Mouse (Mus musculus) right cerebral cortex, postnatal 4 days (tissue): ENCODE measurements around the gene Gpr183.

ENCODE experiments used
- DNase-seq: peaks from one replicate; pipeline ENCODE4 v3.0.0-alpha.2; 2022

The Gpr183 gene

DNA sequence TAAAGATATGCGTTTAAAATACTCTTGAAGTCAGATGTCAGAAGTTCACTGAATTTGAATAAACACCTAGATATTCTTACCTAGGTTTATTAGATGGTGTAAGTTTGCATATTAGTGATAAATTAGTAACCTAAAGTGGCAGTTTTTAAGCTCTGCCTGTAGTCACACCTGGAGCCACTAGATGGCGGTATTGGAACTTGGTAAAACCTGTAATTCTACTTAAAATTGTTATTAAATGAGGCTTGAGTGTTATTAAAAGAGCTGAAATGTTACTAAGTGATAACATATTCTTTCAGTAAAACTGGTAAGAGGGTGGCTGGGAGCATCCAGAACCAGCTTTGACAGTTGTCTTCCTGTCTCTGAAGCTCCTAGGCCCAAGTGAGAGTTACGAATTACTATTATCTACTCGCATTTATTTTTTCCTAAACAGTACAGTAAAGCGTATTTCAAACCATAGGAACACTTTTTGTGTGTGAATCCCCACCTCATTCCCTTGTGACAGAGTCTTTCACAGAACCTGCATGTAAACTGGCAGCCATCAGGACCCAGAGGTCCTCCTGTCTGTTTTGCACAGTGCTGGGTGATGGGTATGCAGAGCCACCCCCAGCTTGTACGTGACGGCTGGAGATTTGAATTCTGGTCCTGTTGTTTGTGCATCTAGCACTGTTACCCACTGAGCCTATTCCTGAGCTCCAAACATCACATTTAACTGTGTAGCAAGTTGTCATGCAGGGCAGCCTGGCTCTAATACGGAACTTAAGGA is 36.4 kb downstream of the Gpr183 start:
- DNase-seq = peak; percentile 61

DNA sequence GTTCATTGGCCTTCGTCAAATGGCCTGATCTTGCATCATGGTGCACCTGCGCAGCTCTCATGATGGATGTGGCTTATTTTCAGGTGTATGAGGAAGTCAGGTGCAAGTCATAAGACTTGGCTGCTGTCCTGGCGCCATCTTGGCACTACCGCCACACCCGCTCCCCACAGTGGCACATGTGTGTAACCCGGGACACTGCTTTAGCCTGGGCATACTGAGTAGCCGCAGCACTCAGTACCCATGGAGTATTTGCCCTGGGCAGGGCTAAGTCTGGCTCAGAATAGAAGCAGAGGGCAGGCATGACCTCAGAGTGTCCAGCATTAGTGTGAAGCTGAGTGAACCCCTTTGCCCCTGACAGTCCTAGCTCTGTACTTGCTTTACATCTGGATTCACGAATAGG is 37.5 kb downstream of the Gpr183 start:
- no peak for DNase-seq

DNA sequence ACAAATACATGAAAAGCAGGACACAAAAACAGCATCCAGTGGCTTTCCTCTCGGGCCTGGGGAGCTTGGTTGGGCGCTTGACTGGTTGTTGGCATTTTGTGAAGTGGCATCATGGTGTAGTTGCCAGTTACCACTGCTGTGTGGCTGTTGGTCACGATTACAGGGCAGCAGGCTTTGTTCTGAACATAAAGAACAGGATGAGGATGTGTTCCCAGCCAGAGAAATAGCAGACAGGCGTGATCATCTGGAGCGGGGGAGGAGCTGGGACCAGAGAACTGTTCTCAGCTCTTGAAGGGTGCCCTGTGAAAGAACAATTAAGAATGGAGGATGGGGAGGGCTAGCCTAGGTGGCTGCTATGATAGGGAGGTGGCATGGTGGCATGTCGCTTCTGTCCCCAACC is 38.1 kb downstream of the Gpr183 start:
- DNase-seq = no peak

DNA sequence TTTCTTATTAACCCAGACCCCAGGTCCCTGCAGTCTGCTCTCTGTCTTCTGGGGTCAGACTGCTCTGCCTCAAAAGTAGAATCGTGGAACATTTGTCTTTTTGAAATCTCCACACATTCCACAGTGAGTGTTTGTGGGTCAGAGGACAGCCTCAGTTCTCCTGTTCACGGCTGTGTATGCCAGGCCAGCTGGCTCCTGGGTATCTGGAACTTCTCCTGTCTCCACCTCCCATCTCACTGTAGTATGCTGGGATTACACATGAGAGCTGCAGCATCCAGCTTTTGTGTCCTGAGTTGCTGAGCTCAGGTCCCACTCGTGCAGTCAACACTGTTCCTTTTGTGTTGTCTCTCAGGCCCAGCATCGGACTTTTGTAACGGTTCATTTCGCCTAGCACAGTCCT is 40.1 kb downstream of the Gpr183 start:
- no peak for DNase-seq

DNA sequence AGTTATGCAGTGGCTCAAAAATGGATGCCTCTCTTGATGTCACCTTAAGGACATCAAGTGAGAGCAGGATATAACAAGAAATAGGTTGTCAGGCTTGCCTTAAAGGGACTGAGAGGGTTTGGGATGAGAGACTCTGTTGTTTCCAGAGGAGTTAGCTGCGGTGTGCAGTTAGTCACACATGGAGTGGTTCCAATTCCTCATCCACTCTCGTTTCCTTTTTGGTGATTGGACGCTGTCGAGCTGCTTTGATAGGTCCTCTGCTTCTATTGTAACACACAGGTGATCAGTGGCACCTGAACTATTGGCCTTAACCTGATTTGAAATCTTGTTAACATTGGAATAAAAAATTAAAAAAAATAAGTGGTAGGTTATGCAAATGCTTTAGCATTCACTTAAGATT is 42.3 kb downstream of the Gpr183 start:
- DNase-seq = no peak

DNA sequence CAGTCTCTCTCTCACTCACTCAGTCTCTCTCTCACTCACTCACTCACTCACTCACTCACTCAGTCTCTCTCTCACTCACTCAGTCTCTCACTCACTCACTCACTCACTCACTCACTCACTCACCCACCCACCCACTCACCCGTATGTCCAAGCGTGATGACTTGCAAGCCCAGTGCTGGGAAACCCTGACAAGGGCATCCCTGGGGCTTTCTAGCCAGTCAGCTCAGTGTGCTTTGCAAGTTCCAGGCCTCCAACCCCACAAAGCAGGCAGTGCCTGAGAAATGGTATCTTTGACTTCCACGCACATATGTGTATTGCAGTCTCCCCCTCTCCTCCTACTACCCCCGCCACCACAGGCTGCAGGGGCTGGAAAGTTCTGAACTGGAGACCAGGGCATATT is 43.0 kb downstream of the Gpr183 start:
- DNase-seq = no peak

DNA sequence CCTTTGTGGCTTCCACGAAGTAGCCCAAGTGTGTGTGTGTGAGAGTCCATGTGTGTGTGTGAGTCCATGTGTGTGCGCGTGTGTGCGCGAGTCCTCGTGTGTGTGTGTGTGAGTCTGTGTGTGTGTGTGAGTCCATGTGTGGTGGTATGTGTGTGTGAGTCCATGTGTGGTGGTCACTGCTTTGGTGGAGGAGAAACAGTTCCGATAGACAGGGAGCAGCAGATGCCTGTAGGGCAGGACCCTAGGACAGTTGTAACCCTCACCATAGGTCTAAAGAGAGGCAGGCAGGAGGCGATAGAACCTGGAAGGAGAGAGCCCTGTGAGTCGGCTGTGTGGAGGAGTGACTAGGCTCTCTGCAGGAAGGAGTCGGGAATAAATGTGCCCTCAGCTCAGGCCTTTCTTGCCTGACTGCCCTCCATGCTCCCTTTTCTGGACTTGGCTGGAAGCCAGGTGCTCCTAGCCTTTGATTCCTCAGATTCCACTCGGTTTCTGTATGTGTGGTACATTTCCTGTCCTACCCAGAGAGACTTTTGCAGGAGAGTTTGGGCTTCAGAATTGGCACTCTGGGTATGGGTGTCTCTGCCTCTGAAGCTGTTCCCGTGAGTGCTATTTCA is 44.4 kb downstream of the Gpr183 start:
- DNase-seq = no peak

DNA sequence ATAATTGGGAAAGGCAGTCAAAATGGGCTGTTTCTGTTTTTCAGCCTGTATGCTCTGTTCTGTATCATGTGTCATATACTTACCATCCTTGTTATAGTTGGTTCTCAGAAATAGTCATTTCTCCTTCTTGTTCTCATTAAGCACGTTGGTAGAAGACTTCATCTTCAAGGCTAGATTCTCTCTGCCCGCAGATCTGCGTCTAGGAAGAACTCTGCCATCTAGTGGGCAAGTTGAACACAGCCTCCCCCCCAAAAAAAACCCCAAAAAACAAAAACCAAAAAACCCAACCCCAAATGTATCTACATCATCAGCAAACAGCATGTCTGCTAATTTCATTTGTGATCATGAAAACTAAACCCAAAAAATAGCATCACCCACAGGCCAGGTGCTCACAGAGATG is 45.2 kb downstream of the Gpr183 start:
- DNase-seq = no peak

DNA sequence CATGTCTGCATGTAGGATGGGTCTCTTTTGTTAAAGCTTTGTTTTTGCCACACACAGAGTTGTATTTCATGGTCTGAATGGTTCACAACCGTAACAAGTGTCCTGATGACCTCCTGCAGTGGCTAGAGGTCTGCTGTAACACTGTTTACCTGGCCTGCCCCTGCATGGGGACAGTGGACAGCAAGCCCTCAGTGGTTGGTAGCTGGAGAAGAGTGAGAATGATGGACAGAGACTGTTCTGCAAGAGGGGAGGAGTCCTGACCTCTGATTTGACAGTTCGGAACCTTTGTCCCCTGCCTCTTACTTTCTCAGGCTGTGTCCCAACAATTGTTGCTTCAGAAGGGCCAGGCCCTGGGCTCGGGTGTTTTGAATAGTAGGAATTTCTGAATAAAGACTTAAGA is 46.7 kb downstream of the Gpr183 start:
- no peak for DNase-seq

DNA sequence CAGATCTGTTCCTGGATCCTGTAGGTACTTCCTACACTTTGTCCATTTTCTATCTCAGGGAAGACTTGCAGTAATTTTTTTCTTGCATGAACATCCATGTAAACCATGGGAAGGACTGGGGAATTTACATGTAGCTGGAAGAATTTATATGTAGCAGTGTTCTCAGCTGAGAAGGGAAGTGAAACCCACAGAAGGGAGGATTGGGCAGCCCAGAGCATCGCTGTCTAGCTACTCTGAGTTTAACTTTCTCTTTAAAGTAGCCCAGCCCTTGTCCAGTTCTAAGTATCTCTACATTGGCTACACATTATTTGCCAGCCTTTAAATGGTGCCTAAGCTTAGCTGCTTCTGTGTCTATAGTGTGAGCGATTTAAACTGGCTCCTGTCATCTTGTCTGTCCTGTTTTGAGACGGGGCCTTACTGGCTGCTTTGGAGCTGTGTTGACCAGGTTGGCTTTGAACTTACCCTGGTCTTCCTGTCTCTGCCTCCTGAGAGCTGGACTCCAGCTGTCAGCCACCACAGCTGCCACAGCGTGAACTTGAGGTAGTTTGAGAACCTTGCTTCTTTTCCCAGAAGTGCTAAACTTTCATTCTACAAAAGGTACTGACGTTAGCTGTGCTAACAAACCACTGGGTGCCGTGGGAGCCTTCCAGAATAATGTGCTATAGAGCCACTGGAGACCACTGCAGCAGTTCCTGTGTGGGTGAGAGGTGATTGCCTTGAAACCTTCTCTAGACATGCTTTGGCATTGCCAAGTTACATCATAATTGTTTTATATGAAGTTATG is 48.5 kb downstream of the Gpr183 start:
- no peak for DNase-seq

DNA sequence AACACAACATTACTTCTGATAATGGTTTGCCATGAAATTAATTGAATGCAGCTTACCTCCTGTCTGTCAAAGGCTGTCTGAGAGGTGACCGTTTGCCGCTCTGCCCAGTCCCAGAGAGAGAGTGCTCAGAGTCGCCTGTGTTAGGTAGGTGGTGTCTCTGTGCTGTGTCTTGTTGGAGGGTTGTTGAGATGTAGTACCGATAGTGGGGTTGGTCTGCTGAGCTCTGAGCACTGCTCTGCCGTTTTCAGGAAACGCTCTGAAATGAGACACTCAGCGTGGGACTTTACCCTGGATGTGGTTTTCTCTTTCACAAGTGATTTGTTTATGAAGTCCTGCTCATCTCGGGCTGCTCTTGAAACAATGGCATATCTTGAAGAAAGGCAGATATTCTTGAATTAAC is 49.4 kb downstream of the Gpr183 start, which contains the start of gene Gpr18:
Gene Gpr18 (minus strand): TSS at position 161 of the 400 bp plus-strand sequence.
- no peak for DNase-seq

DNA sequence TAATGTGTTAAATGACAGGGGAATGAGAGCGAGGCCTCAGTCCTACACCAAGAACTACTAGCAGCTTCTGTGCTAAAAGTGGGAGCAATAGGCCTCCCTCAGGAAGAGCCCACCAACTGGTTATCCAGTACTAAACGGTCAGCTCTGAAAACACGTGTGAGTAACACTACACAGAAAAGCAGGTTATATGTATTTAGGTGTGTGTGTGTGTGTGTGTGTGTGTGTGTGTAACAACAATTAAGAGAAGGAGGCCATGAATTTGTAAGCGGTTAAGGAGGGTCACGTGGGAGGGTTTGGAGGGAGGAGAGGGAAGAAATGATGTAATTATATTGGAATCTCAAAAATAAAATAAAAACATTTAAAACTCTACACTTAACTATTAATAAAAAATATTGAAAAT is 49.9 kb downstream of the Gpr183 start:
- DNase-seq = no peak

DNA sequence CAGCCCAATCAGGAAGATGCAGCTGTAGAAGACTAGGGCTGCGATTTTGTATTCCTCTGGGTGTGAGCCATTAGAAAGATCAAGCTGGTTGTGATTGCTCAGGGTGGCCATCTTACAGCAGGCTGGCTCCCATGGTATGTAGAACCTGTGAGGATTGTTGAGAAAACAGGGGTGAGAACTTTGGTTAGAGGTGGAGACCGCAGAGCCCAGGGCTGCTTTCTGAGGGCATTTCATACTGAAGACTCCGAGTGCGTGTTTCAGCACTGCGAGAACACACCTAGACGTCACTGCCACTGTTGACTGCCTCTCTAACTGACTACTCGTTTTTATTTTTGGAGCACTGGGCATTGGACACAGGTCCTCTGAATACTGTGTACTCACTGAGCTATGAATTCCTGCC is 52.5 kb downstream of the Gpr183 start:
- no peak for DNase-seq

DNA sequence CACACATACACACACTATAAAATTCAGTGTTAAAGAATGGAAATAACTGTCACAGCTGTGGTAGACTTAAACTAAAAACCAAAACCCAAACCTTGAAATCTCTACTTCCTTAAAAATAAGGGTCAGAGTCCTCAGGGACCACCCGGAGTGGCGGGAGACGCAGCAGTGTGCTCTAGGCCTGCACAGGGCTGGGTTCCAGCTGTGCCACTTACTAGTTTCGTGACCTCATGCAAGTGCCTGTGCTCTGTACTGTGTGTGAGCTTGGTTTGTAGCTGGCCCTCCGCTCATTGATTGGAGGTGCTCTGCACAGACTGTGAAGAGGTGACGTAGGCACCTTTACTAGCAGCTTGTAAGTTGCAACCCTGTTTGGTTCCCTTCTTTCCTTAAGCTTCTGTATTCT is 55.1 kb downstream of the Gpr183 start:
- no peak for DNase-seq

DNA sequence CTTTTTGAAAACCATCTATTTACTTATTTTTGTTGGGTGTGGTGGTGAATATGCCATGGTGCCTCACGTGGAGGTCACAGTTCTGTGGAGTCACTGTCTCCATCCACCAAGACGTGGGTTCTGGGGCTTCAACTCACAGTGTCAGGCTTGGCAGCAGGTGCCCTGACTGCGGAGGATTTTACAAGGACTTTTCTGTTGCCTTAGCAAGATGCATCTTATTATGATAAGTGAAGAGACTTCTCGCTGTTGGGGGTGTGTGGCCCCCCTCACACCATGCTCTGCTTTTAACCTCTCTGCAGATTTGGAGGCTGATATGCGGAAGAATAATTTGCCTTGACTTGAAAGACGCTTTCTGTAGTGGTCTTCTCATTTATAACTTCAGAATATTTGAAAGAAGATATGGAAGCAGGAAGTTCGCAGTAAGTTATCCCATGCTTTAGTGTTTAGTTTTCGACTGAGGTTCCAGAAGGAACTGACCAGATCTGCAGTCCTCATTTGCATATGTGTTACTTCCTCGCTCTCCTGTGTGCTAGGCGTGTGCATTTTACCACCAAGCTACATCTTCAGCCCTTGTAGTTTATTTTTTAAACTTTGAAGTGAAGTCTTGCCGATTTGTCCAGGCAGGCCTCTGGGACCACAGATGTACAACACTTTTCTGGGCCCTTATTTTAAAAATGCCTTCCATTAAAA is 57.9 kb downstream of the Gpr183 start:
- no peak for DNase-seq

DNA sequence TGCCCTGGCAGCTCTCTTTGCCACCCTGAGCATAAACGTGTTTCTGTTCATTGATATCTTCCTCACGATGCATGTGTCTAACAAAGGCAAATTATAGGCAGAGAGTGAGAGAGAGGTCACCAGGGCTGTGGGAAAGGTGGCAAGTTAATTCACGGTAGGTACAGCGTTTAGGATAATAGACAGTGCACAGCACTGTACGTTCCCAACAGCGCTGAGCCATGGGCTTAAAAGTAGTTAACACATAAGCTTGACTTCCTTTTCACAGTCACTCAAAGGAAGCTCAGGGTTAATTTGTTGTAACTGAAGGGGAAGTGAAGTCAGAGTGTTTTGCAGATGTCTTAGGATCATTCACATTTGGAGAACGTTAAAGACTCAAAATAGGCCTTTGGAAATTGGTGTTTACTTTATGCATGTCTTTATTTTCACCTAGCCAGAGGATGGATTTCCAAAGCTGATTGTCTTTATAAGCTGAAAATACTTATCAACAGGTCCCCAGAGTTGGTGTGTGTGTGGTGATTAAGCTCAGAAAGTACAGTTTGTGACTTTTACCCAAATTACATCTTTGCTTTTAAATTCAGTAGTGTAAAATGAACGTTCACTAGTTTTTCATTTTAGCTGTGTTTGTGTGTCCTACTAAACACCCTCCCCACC is 58.5 kb downstream of the Gpr183 start:
- no peak for DNase-seq

DNA sequence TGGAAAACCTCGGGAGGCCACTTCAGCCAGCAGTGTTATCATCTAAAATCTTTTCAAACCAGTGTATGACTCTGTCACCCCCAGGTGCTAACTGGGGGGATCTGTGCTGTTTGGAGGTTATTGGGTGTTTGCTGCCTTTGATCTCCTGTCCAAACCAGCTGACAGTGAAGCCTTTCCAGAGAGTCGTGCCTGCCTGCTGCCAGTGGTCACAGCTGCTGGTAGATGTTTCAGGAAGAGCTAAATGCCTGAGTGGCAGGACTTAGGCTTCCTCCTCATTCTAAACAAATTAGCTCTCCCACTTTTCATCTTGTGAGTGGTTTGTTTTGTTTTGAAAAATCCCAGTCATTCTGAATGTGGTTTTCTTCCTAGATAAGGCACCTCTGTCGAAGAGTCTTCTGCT is 60.2 kb downstream of the Gpr183 start:
- DNase-seq = no peak

DNA sequence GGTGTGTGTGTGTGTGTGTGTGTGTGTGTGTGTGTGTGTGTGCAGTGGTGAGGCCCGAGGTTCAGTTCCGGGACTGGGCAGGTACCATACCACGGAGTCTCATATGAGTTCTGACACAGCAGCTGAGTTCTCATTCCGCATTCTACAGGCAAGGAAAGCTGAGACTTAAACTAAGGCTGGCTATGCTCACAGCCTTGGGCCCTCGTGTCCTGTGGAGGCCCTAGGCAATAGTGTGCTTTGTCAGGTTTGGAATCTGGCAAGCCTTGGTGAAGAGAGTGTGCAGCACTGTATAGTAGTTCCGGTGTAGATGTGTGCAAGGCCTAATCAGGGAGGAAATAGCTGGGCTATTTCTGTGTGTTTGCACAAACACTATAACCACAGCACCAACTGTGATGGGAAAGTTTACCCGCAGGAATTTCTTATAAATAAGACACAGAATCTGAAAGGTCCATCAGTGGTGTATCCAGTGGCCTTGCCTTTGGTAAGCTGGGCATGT is 61.6 kb downstream of the Gpr183 start:
- no peak for DNase-seq
